Mouse (Mus musculus) intestine, postnatal 0 days (tissue): ENCODE data around the gene Nfkbil1. TPM values are rescaled to one million over a fixed set of nuclear protein-coding genes. Genes with fewer than 3 reads are reported as not detected.
A peak's percentile ranks its signal among the peaks of the same experiment; 100 is the strongest.

Source experiments
- ATAC-seq: fragments of 200-750 bp; cut with Nextera tagmentation; 2 replicates; pipeline ENCODE4 v1.8.0; 2017; ENCODE audit warnings: mild to moderate bottlenecking, moderate TSS enrichment, moderate library complexity
- H3K27ac ChIP-seq: fragments of 300-500 bp; sonication (generic); 2 replicates; pipeline ENCODE4 v1.5.1; 2014; ENCODE audit warnings: mild to moderate bottlenecking, low read depth, low read length, moderate library complexity
- H3K27me3 ChIP-seq: fragments of 300-500 bp; sonication (generic); replicated peaks from 2 replicates; pipeline ENCODE4 v1.6.1; 2014; ENCODE audit warnings: low read length, mixed read lengths; ENCODE audit not compliant: control insufficient read depth, insufficient read depth
- H3K36me3 ChIP-seq: fragments of 300-500 bp; sonication (generic); 2 replicates; pipeline ENCODE4 v1.6.1; 2014; ENCODE audit warnings: mild to moderate bottlenecking, moderate library complexity; ENCODE audit not compliant: control insufficient read depth, insufficient read depth
- H3K4me1 ChIP-seq: fragments of 300-500 bp; sonication (generic); replicated peaks from 2 replicates; pipeline ENCODE4 v1.6.1; 2014; ENCODE audit warnings: antibody characterized with exemption, low read length, mixed read lengths; ENCODE audit not compliant: control insufficient read depth, insufficient read depth
- H3K4me2 ChIP-seq: fragments of 300-500 bp; sonication (generic); replicated peaks from 2 replicates; pipeline ENCODE4 v1.6.1; 2014; ENCODE audit warnings: low read depth, mild to moderate bottlenecking, moderate library complexity
- H3K4me3 ChIP-seq: fragments of 300-500 bp; sonication (generic); 2 replicates; pipeline ENCODE4 v1.5.1; 2014; ENCODE audit warnings: low read depth, low read length
- H3K9ac ChIP-seq: fragments of 300-500 bp; sonication (generic); 2 replicates; pipeline ENCODE4 v1.6.1; 2014; ENCODE audit warnings: mild to moderate bottlenecking, low read depth, low read length
- H3K9me3 ChIP-seq: fragments of 300-500 bp; sonication (generic); 2 replicates; pipeline ENCODE4 v1.6.1; 2016; ENCODE audit warnings: mixed run types; ENCODE audit not compliant: control insufficient read depth
- CTCF ChIP-seq: sonication (generic); IDR thresholded peaks from 2 replicates; pipeline ENCODE4 v1.5.1; 2016; ENCODE audit warnings: low read depth, mild to moderate bottlenecking, control low read depth, antibody characterized with exemption, moderate library complexity
- WGBS: fragments of 180-500 bp; shearing (Covaris S2); extraction: QIAGEN DNeasy Blood & Tissue Kit; methylation state at CpG from one replicate; pipeline ENCODE4 v1.1.7; 2014; 5-methylcytosine and 5-hydroxymethylcytosine counted together
- polyA plus RNA-seq: library from polyadenylated mRNA; unstranded; fragments of >200 nt; fragmentation: Nextera tagmentation; extraction: Ambion mirVana; gene quantifications from 2 replicates; pipeline ENCODE4 v1.2.1, GENCODE M21; 2015

The Nfkbil1 gene
- polyA plus RNA-seq, 1 experiment from 2014 or later, result 8.1 TPM

DNA sequence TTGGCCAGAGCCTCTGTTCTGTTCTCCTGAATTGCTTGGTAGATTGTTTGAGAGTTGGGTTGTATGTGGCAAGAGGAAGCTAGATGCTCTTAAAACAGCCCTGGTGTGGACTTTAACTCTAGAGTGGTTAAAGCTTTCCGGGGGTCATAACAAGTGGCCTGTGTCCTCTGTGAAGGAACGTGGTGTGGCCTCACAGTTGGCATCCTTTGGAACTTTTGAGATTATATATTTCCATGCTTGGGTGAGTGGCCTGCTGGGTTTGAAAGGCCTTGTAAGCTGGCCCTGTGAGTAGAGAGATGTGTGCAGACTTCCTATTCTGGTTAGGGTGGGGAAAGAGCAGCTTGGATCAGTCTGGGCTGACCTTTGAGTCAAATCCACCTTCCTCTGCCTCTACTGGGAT, 9.4 kb upstream of the Nfkbil1 start:
- peak overlapping the region; percentile 9; the same call in 1 of the 2 replicates for H3K27ac ChIP-seq

DNA sequence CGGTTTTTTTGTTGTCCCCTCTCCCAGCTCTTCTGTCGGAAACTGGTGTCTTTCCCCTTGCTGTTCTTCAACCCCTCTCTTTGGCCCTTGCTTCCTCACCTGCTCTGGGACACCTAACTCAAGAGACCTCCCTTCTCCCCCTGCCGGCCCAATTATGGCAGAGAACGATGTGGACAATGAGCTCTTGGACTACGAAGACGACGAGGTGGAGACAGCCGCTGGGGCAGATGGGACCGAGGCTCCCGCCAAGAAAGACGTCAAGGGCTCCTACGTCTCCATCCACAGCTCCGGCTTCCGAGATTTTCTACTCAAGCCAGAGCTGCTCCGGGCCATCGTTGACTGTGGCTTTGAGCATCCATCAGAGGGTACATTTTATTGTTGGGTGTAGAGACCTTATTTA, 7.5 kb upstream of the Nfkbil1 start:
- H3K9ac ChIP-seq, result peak overlapping the region; percentile 89
- H3K9me3 ChIP-seq, result no peaks in the 10 kb centered on the region
- H3K4me3 ChIP-seq, result peak overlapping the region; percentile 78
- peak; percentile 46 for TF ChIP-seq CTCF
- 2% methylated on average over 16 of the region's 16 CpGs for WGBS
- peaks cover 17% of the 10 kb centered on the region for H3K4me1 ChIP-seq
- peak overlapping the region; percentile 71 for H3K4me2 ChIP-seq
- ATAC-seq, result no peak
- peak overlapping the region; percentile 100 for H3K27ac ChIP-seq
- peaks cover 44% of the 10 kb centered on the region for H3K36me3 ChIP-seq
- no peaks in the 10 kb centered on the region for H3K27me3 ChIP-seq

More for the DNA sequence above, 9.4 kb upstream of the Nfkbil1 start:
- H3K27me3 ChIP-seq, result no peaks in the 10 kb centered on the region
- peaks cover 61% of the 10 kb centered on the region for H3K36me3 ChIP-seq
- H3K4me2 ChIP-seq, result no peak overlapping the region
- no peak for TF ChIP-seq CTCF
- H3K9me3 ChIP-seq, result no peaks in the 10 kb centered on the region
- H3K4me3 ChIP-seq, result no peak overlapping the region
- H3K4me1 ChIP-seq, result peaks cover 17% of the 10 kb centered on the region
- 32% methylated on average over 2 of the region's 2 CpGs for WGBS
- H3K9ac ChIP-seq, result no peak overlapping the region
- ATAC-seq, result no peak

GRCm38 (mm10) chr17:35242015-35242941, 6.7 kb upstream of the Nfkbil1 start:
- no peaks in the 10 kb centered on the region for H3K27me3 ChIP-seq
- peak; percentile 54 for TF ChIP-seq CTCF
- H3K27ac ChIP-seq, result peak overlapping the region; percentile 100
- H3K9ac ChIP-seq, result peak overlapping the region; percentile 89
- H3K4me1 ChIP-seq, result peaks cover 17% of the 10 kb centered on the region
- peak overlapping the region; percentile 78 for H3K4me3 ChIP-seq
- ATAC-seq, result peak; percentile 47
- peak overlapping the region; percentile 71 for H3K4me2 ChIP-seq
- peaks cover 44% of the 10 kb centered on the region for H3K36me3 ChIP-seq
- H3K9me3 ChIP-seq, result no peaks in the 10 kb centered on the region
- under 1% methylated on average over 54 of the region's 55 CpGs for WGBS

DNA sequence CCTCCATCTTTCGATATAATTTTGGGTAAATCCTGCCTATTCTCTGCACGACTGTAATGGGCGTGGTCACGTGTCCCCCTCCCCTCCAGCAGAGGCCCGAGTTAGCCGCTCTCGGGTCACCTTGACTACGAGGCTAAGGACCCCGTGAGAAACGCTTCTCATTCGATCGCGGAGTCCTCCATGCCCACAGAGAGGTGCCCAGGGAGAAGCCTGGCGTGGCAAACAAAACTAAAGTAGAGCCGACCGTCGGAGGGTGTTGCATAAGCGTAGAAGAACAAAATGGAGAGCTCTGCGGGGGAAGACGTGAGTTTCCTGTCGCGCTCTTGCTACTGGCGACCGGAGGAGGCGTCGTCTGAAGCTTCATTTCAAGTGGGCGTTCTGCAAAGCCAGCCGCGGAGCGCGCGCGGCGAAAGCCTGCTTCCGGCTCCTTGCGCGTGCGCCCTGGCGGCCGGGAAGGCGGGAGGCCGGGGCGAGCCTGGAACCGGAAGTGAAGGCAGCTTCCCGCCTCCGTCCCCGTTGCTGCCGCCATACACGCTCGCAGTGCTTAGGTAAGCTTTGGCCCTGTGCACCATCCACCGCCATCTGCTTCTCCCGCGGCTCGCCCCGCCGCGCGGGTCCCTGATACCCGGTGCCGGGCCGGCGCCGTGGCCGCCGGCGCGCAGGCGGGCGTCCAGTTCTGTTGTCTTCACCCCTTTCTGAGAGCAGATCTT, 5.9 kb upstream of the Nfkbil1 start, which contains the start of gene Ddx39b:
Ddx39b (plus strand) TSS at position 442 of the 710 bp plus-strand sequence.
- peaks cover 17% of the 10 kb centered on the region for H3K4me1 ChIP-seq
- no peaks in the 10 kb centered on the region for H3K27me3 ChIP-seq
- peak; percentile 85 for ATAC-seq
- peak within 1 kb of the TSS; percentile 71 for H3K4me2 ChIP-seq
- peak within 1 kb of the TSS; percentile 78 for H3K4me3 ChIP-seq
- H3K36me3 ChIP-seq, result peaks cover 36% of the 10 kb centered on the region
- H3K27ac ChIP-seq, result peak within 1 kb of the TSS; percentile 100
- TF ChIP-seq CTCF, result peak; percentile 50
- H3K9ac ChIP-seq, result peak within 1 kb of the TSS; percentile 89
- WGBS, result under 1% methylated on average over 66 of the region's 69 CpGs
- H3K9me3 ChIP-seq, result no peaks in the 10 kb centered on the region

DNA sequence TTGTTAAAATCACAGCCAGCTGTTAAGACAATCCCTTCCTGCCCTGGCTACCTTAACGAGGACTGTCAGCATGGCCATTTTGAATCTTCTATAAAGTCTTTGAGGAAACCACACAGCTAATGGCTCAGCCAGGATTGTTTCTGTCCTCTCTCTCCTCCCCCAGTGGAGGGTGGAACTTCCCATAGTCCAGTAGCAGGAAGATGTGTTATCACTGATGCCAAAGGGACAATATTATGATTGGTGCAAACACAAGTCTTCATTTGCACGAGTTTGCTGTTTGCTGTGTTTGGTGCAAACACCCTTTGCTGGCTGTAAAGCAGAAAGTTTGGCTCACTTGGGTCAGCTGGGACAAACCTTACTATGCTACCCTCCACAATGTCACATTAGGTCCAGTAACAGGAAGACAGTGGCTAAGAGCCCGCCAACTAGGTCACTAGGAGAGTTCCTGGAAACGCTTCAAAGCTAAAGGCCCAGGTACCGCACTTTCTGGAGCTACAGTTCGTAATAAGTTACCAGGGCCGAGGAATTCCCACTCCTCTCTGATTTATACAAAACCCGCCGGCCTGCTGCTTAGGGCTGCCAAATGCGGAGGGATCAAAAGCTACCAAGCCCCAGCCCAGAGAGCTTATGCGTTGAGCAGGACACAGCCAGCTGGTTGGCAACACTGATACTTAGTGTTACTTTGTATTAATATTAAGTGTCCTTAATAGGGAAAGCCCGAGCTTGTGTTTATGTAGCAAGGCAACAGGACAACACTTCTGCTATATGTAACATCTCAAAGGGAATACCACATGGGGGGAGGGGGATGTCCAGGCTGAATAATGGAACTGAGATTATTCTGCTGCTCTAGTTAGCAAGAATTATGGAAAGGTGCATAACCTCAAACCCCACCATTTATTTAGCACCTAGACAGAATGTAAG, 5.1 kb upstream of the Nfkbil1 start:
- peaks cover 28% of the 10 kb centered on the region for H3K36me3 ChIP-seq
- WGBS, result 25% methylated on average over 12 of the region's 12 CpGs
- ATAC-seq, result no peak
- 0 out of 2 replicates have a peak, but pooled peaks have one; percentile 4 for TF ChIP-seq CTCF
- H3K27me3 ChIP-seq, result no peaks in the 10 kb centered on the region
- H3K4me3 ChIP-seq, result peak overlapping the region; percentile 78
- H3K9ac ChIP-seq, result no peak overlapping the region
- H3K9me3 ChIP-seq, result no peaks in the 10 kb centered on the region
- peak overlapping the region; percentile 71 for H3K4me2 ChIP-seq
- H3K27ac ChIP-seq, result peak overlapping the region; percentile 100
- peaks cover 17% of the 10 kb centered on the region for H3K4me1 ChIP-seq
